Mouse (Mus musculus) midbrain, postnatal 0 days (tissue): Measurements from ENCODE around the gene Cmbl. TPM values are rescaled to one million over a fixed set of nuclear protein-coding genes. Genes with fewer than 3 reads are reported as not detected.

Experiments used
- ATAC-seq: fragments of 200-750 bp; cut with Nextera tagmentation; 2 replicates; pipeline ENCODE4 v1.8.0; 2017; ENCODE audit warnings: moderate number of reproducible peaks, mild to moderate bottlenecking, moderate TSS enrichment, moderate library complexity; ENCODE audit not compliant: low FRiP score
- DNase-seq: peaks from one replicate; pipeline ENCODE4 v3.0.0-alpha.2; 2015; ENCODE audit warnings: low spot score
- H3K27ac ChIP-seq: fragments of 300-500 bp; sonication (generic); 2 replicates; pipeline ENCODE4 v1.5.1; 2014; ENCODE audit warnings: low read depth, mild to moderate bottlenecking, low read length, mixed read lengths
- H3K27me3 ChIP-seq: fragments of 300-500 bp; sonication (generic); 2 replicates; pipeline ENCODE4 v1.6.1; 2014; ENCODE audit warnings: low read length, control low read depth, mixed read lengths; ENCODE audit not compliant: insufficient read depth
- H3K36me3 ChIP-seq: fragments of 300-500 bp; sonication (generic); 2 replicates; pipeline ENCODE4 v1.6.1; 2014; ENCODE audit warnings: low read length, control low read depth, mixed read lengths; ENCODE audit not compliant: insufficient read depth
- H3K4me1 ChIP-seq: fragments of 300-500 bp; sonication (generic); 2 replicates; pipeline ENCODE4 v1.6.1; 2014; ENCODE audit warnings: mild to moderate bottlenecking, control low read depth, antibody characterized with exemption, low read length, mixed read lengths; ENCODE audit not compliant: insufficient read depth
- H3K4me2 ChIP-seq: fragments of 300-500 bp; sonication (generic); 2 replicates; pipeline ENCODE4 v1.6.1; 2014; ENCODE audit warnings: low read depth, mild to moderate bottlenecking, low read length, mixed read lengths; ENCODE audit not compliant: poor library complexity, severe bottlenecking
- H3K4me3 ChIP-seq: fragments of 300-500 bp; sonication (generic); 2 replicates; pipeline ENCODE4 v1.5.1; 2014; ENCODE audit warnings: low read depth, mild to moderate bottlenecking, low read length, moderate library complexity
- H3K9ac ChIP-seq: fragments of 300-500 bp; sonication (generic); replicated peaks from 2 replicates; pipeline ENCODE4 v1.6.1; 2014; ENCODE audit warnings: mild to moderate bottlenecking, low read length, moderate library complexity, mixed read lengths; ENCODE audit not compliant: poor library complexity, severe bottlenecking
- H3K9me3 ChIP-seq: fragments of 300-500 bp; sonication (generic); 2 replicates; pipeline ENCODE4 v1.6.1; 2016; ENCODE audit warnings: low read length, control low read depth
- CTCF ChIP-seq: IDR thresholded peaks from 2 replicates; pipeline ENCODE4 v1.5.1; 2016; ENCODE audit warnings: antibody characterized with exemption, mild to moderate bottlenecking
- WGBS: fragments of 180-500 bp; shearing (Covaris S2); extraction: QIAGEN DNeasy Blood & Tissue Kit; methylation state at CpG from one replicate; pipeline ENCODE4 v1.1.7; 2014; 5-methylcytosine and 5-hydroxymethylcytosine counted together
- polyA plus RNA-seq: library from polyadenylated mRNA; unstranded; fragments of >200 nt; fragmentation: Nextera tagmentation; extraction: Ambion mirVana; gene quantifications from 2 replicates; pipeline ENCODE4 v1.2.1, GENCODE M21; 2015
- total RNA-seq: library from RNA; depleted of rRNA; stranded (reverse); fragments of >200 nt; gene quantifications from 2 replicates; pipeline ENCODE4 v1.2.3, GENCODE M21; 2014

Gene Cmbl
- total and polyA plus RNA-seq, 2 experiments from 2014 or later = 25.9 to 34.3 TPM

GRCm38 (mm10) chr15:31563577-31564546 is 1.3 kb upstream of the Cmbl start:
- no peak overlapping the region for H3K4me3 ChIP-seq
- DNase-seq = peak; percentile 15
- no peak for ATAC-seq
- no peaks in the 10 kb centered on the region for H3K4me1 ChIP-seq
- H3K4me2 ChIP-seq = no peak overlapping the region
- no peaks in the 10 kb centered on the region for H3K27me3 ChIP-seq
- no peak overlapping the region for H3K9ac ChIP-seq
- 68% methylated on average over 19 of the region's 19 CpGs for WGBS
- H3K36me3 ChIP-seq = no peaks in the 10 kb centered on the region
- H3K9me3 ChIP-seq = no peaks in the 10 kb centered on the region
- no peak for TF ChIP-seq CTCF
- H3K27ac ChIP-seq = no peak overlapping the region

GRCm38 (mm10) chr15:31565786-31566185 is 597 bp downstream of the Cmbl start:
- Histone ChIP-seq H3K9me3 (no peaks in the 10 kb centered on the region), H3K4me2 (no peak overlapping the region), H3K27me3 (no peaks in the 10 kb centered on the region), H3K9ac (no peak overlapping the region), H3K36me3 (no peaks in the 10 kb centered on the region), H3K4me3 (no peak overlapping the region), H3K4me1 (no peaks in the 10 kb centered on the region), H3K27ac (no peak overlapping the region)
- 78% methylated on average over 1 of the region's 1 CpGs for WGBS
- DNase-seq (no peak), ATAC-seq (no peak)
- TF ChIP-seq CTCF = no peak

GRCm38 (mm10) chr15:31567431-31567830 is 2.2 kb downstream of the Cmbl start:
- Histone ChIP-seq H3K9ac (no peak overlapping the region), H3K4me2 (no peak overlapping the region), H3K4me3 (no peak overlapping the region), H3K27ac (no peak overlapping the region), H3K27me3 (no peaks in the 10 kb centered on the region), H3K36me3 (no peaks in the 10 kb centered on the region), H3K4me1 (no peaks in the 10 kb centered on the region), H3K9me3 (no peaks in the 10 kb centered on the region)
- WGBS = 73% methylated on average over 7 of the region's 7 CpGs
- no peak for TF ChIP-seq CTCF
- ATAC-seq (no peak), DNase-seq (no peak)

DNA sequence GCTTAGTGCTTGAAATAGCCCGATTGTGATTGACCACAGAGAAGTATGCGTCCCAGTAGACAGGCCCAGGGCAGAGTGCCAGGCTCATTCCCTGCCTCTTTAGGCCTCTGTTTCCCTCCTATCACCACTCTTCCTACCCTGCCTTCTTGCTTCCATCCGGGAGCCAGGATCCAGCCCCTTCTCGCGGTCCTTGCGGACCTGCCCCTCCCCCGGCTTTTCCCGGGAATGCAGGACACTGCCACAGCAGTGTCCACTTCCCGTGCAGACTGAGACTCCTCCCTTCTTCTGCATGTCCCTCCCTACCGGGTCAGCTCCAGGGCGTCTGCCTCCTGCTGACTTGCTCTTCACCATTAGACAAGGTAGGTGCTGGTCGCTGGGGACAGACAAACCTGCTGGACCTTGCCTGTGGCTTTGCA is 3.4 kb downstream of the Cmbl start:
- ATAC-seq = peak; percentile 50; the same call in 1 of the 2 replicates
- no peaks in the 10 kb centered on the region for H3K36me3 ChIP-seq
- no peaks in the 10 kb centered on the region for H3K9me3 ChIP-seq
- no peaks in the 10 kb centered on the region for H3K27me3 ChIP-seq
- WGBS = 22% methylated on average over 12 of the region's 12 CpGs
- no peak for TF ChIP-seq CTCF
- H3K4me2 ChIP-seq = no peak overlapping the region
- no peak overlapping the region; the same call in 1 of the 2 replicates for H3K9ac ChIP-seq
- H3K27ac ChIP-seq = no peak overlapping the region
- DNase-seq = no peak
- H3K4me3 ChIP-seq = no peak overlapping the region
- H3K4me1 ChIP-seq = no peaks in the 10 kb centered on the region

GRCm38 (mm10) chr15:31569325-31570022 is 4.3 kb downstream of the Cmbl start:
- no peak overlapping the region for H3K4me3 ChIP-seq
- no peak for ATAC-seq
- H3K27ac ChIP-seq = no peak overlapping the region
- H3K27me3 ChIP-seq = no peaks in the 10 kb centered on the region
- H3K4me1 ChIP-seq = no peaks in the 10 kb centered on the region
- TF ChIP-seq CTCF = no peak
- no peak overlapping the region for H3K4me2 ChIP-seq
- no peaks in the 10 kb centered on the region for H3K36me3 ChIP-seq
- no peak overlapping the region for H3K9ac ChIP-seq
- no peaks in the 10 kb centered on the region for H3K9me3 ChIP-seq
- WGBS = 66% methylated on average over 9 of the region's 9 CpGs
- DNase-seq = peak; percentile 34

DNA sequence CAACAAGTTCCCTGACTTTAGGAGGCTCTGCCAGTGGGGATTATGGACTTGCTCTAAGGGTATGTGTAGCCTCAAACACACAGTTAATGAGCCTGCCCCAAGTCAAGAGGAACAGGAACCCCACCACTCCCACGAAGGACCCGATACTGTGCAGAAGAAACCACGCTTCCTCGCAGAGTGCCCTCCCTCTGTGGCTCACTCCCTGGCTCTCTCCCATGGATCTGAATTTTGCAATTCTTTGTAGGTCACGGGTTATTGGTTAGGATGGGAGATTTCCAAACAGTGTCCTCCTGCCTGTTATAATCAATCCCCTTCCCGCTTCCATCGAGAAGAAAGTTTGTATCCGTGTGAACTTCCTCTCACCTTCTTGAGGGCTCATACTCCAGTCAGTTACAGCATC is 5.8 kb downstream of the Cmbl start:
- Histone ChIP-seq H3K9ac (no peak overlapping the region), H3K4me2 (no peak overlapping the region), H3K9me3 (no peaks in the 10 kb centered on the region), H3K36me3 (no peaks in the 10 kb centered on the region), H3K4me3 (no peak overlapping the region), H3K27me3 (no peaks in the 10 kb centered on the region), H3K27ac (no peak overlapping the region), H3K4me1 (no peaks in the 10 kb centered on the region)
- ATAC-seq = no peak
- WGBS = 96% methylated on average over 8 of the region's 8 CpGs
- no peak for DNase-seq
- TF ChIP-seq CTCF = no peak
